Mouse (Mus musculus): ENCODE data around the gene Mrgprh. TPM values are rescaled to one million over a fixed set of nuclear protein-coding genes. Genes with fewer than 3 reads are reported as not detected.

Gene Mrgprh
- not detected in 3 replicates for total RNA-seq (2017)

DNA sequence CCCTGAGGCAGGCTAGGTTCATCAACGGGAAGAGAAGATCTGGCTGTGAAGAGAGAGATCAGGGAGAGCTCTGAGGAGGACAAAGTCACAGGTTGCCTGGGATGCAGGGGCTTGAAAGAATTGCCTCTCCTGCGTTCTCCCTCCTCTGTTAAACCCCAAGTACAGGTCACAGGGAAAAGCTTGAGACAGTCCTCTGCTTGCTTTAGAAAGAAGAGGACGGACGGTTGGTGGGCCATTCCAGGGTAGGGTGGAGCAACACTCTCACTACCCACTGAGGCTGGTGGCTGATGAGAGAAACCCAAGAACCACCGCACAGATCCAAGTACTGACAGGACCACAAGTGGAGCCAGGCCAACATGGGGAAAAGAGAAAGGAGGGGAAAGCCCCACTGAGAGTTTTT, at the start of gene Mrgprh:
Mrgprh (plus strand) TSS at position 301 of the 400 bp plus-strand sequence.
- ATAC-seq (replicated peaks; ENCODE audit: insufficient number of reproducible peaks, low FRiP score, low TSS enrichment, poor library complexity, severe bottlenecking), result no peak

DNA sequence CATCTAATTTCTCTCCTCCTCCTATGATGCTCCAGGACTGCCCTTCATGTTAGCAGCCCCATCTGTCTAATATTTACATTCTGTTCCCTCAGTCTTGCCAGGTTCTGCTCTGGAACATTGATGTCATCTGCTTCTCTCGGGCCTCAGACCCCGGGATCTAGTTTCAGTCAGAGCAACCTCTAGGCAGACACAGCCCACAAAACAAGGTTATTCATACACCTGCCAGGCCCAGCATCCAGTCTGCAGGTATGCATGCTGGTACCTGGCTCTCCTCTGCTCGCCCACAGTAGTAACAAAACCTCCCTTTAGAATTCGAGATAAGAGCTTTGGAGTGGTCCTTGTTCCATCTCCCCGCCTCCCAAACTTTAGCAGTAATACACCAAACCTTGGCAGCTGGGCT, 45.5 kb upstream of the Mrgprh start:
- no peak for ATAC-seq (replicated peaks; ENCODE audit: insufficient number of reproducible peaks, low FRiP score, low TSS enrichment, poor library complexity, severe bottlenecking)

DNA sequence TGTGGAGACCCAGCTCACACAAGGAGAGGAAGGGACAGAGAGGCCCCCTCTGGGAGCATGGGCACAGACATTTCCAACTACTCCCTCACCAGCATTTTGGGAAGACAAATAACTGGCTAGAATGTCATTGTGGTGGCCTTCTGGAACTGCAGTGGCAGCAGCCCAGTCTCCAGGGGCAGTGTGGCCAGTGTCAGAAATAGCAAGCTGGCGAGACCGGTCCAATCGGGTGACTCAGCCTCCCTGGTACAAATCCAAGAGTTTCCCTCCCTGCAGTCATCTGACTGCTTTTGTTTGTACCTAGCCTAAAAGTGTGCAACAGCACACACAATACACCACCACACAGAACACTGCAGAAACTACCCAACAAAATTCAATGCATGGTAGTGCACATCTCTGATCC, 43.6 kb upstream of the Mrgprh start:
- no peak for ATAC-seq (replicated peaks; ENCODE audit: insufficient number of reproducible peaks, low FRiP score, low TSS enrichment, poor library complexity, severe bottlenecking)

DNA sequence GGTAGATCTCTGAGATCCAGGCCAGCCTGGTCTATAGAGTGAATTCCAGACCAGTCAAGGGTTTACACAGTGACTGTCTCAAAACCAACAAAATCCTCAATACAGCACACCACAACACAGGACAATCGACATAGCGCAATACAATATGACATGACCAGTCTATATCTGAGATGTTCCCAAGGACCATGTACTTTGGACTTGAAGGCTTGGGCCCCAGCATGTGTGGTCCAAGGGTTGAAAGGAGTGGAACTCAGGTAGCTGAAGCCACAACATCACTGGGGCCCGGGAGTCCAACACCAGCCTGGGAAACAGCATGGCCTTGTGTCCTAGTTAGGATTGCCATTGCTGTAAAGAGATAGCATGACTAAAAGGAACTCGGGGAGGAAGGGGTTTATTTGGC, 43.2 kb upstream of the Mrgprh start:
- no peak for ATAC-seq (replicated peaks; ENCODE audit: insufficient number of reproducible peaks, low FRiP score, low TSS enrichment, poor library complexity, severe bottlenecking)

DNA sequence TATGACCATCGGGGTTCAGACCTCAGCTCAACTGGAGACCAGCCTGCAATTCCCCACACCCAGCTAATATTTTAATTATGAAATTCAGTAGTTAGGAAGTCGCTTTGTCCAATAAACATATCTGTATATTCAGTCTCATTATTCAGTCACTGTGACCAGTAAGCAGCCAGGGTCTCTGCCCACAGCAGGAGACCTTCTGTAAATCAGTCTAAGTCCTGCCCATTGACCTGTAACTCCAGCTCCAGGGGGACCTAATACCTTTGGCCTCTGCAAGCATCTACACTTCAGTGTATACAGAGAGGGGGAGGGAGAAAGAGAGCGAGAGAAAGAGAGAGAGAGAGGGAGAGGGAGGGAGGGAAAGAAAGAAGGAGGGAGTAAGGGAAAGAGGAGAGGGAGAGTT, 41.5 kb upstream of the Mrgprh start:
- no peak for ATAC-seq (replicated peaks; ENCODE audit: insufficient number of reproducible peaks, low FRiP score, low TSS enrichment, poor library complexity, severe bottlenecking)

DNA sequence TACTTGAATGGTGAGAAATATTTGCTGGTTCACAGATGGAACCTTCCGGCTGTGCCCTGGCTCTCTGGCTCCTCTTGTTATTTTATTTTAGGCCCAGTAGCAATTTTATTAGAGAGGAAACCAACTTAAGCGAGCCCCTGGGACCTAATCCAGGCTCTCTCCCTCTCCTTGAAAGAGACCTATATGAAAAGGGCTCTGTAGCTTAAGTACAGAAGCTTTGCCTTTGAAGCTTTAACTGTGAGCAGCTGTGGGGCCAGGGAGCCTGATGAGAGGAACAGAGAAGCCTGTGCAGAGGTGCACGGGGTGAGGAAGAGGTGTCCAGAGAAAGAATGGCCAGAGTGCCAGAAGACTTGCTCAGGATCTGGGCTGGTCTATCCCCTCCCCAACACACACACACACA, 41.0 kb upstream of the Mrgprh start:
- ATAC-seq (replicated peaks; ENCODE audit: insufficient number of reproducible peaks, low FRiP score, low TSS enrichment, poor library complexity, severe bottlenecking), result no peak

DNA sequence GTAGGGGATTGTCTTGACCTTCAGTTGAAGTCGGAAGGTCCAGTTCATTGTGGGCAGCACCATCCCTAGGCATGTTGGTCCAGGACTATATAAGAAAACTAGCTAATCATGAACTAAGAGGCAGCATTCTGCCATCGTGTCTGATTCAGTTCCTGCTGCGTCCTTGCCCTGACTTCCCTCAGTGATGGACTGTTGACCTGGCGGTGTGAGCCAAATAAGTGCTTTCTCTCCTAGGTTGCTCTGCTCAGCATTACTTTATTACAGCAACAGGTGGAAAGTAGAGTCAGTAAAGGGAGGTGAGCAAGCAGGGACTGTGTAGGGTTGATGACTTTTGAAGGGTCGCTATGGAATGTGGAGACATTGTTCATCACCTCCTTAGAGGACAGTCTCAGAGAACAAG, 40.1 kb upstream of the Mrgprh start:
- ATAC-seq (replicated peaks; ENCODE audit: insufficient number of reproducible peaks, low FRiP score, low TSS enrichment, poor library complexity, severe bottlenecking), result no peak

DNA sequence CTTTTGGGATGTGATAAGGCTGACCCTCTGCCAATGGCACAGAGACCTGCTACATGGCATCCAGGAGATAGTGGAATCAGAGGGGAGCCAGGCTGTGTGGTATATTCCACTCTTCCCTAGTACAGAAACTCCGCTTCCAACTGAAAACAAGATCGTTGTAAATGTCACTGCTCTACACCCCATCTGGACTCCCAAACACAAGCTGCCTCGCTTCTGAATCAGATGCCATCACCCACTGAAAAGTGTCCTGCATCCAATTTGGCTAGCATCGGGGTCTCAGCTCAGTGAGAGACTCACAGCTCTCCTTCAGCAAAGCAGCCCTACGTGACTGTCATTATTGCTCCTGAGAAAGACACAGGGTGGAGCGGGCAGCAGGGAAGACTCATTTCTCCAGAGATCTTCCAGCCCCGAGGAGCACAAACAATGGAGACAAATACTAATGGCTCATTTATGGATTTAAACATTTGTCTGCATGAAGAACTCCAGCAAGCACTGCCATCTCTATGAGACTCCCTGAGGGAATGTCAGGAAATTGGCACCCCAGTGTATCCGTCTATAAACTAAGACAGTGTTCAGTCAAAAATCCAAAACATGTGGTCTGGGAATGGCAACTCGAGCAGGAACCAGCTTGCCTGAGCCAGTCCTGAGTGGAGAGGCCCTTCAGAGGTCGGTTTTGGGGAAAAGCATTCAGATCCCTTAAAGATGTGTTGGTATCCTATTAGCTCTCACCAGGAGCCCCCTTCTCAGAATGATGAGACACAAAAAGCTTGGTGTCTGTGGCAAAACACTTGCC, 36.2 kb upstream of the Mrgprh start:
- ATAC-seq (replicated peaks; ENCODE audit: insufficient number of reproducible peaks, low FRiP score, low TSS enrichment, poor library complexity, severe bottlenecking), result no peak

DNA sequence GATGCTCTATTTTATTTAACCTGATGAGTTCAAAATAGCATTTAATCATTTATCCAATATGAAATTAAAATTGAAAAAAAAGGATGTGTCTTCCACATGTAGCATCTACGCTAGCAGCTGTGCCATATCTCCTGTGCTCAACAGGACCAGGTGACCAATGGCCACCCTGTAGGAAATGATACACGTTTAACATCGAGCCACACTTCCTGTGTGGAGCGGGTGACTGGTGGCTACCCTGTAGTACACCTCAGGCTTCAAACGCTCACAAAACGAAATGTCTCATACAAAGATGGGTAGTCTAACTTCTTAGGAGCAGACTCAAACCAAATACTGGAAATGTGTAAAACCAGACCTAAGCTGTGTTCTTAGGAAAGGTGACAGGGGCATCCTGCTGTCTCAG, 32.0 kb upstream of the Mrgprh start:
- ATAC-seq (replicated peaks; ENCODE audit: insufficient number of reproducible peaks, low FRiP score, low TSS enrichment, poor library complexity, severe bottlenecking), result no peak

DNA sequence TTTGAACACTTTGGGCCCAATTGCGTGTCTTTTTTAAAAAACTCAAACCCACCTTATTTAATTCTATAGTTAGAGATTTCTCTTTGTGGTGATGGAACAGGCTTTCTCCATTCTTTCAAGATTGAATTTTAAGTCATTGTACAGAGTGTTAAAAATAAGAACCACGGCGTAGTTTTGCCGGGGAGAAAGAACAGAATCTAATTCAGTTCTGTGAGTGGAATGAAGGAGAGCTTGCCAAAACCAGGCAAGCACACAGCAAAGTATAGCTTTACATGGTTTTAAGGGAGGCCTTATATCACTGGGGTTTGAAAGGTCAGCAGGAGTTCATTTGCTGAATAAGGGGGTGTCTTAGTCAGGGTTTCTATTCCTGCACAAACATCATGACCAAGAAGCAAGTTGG, 31.3 kb upstream of the Mrgprh start:
- no peak for ATAC-seq (replicated peaks; ENCODE audit: insufficient number of reproducible peaks, low FRiP score, low TSS enrichment, poor library complexity, severe bottlenecking)

DNA sequence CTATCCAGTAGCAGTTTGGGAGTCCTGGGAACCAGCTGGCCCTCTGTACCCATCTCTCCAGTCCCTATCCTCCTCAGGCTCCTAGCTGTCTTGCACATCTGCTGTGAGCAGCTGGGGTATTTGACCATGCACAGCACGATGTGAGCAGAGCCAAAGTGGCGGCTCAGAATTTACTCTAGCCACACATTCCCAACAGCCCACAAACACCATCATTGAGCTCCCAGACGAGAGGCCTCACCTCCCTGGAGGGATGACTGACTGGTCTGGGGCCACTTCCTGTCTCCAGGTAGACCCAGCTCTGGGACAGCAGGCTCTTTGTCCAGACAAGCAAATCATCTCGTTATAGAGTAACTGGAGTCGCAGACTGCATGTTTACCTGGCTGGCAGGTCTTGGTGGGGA, 30.0 kb upstream of the Mrgprh start:
- no peak for ATAC-seq (replicated peaks; ENCODE audit: insufficient number of reproducible peaks, low FRiP score, low TSS enrichment, poor library complexity, severe bottlenecking)

DNA sequence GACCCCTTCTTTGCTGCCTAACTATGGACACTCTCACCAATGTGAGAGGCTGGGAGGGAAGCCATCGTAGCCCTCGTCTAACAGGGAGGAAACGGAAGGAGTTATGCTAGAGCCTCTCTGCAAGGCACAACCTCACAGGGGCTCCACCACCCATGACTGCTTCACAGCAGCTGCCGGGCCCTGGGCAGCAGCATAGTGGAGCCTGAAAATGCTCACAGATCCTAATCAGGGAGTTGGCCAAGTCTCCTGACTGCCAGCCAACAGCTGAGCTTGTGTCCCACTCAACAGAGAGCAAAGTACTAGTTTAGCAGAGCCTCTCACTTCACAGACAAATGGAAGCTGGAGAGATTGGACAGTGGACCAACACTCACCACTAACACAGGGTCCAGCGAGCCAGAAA, 29.4 kb upstream of the Mrgprh start:
- ATAC-seq (replicated peaks; ENCODE audit: insufficient number of reproducible peaks, low FRiP score, low TSS enrichment, poor library complexity, severe bottlenecking), result no peak

DNA sequence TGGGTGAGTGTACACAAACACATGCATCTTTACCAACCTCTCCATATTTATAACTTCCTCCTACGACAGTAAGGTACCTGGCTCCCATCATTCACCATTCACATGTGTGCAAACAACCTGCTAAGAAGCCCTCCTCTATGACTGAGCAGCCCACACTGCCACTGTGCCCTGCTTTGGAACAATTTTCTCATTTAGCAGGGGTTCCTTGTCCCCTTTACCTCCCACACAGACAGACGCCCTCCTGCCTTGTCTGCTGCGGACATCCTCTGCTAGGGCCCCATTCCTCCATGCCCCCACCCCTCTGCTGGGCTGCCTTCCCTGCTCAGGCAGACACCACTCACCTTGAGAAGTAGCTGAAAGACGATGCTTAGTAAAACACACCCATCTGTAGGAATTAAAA, 28.1 kb upstream of the Mrgprh start:
- ATAC-seq (replicated peaks; ENCODE audit: insufficient number of reproducible peaks, low FRiP score, low TSS enrichment, poor library complexity, severe bottlenecking), result no peak

DNA sequence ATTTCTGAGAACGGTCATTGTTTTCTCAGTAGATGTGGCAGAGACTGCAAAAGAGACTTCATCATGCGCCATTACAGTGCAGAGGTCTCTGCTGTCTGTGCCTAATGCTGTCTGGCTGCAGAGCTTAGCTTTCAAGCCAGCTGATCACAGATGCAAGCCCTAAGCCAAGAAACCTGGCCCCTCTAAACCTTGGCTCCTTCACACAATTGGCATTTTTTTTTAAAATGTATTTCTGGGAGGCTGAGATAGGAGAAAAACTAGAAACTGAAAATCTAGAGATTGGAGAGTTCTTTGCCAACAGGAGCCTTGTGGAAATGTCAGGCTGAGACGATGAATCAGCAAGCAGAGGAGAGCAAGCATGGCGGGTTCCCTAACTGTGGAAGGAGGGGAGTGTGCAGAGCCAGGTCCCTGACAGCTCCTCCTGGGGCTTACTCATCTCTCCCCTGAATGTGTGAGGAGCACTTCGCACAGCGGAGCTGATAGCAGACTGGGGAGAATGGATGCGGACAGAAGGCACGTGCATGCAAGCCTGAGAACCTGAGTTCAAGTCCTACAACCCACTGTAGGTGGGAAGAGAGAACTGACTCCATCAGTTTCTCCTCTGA, 26.0 kb upstream of the Mrgprh start:
- no peak for ATAC-seq (replicated peaks; ENCODE audit: insufficient number of reproducible peaks, low FRiP score, low TSS enrichment, poor library complexity, severe bottlenecking)

DNA sequence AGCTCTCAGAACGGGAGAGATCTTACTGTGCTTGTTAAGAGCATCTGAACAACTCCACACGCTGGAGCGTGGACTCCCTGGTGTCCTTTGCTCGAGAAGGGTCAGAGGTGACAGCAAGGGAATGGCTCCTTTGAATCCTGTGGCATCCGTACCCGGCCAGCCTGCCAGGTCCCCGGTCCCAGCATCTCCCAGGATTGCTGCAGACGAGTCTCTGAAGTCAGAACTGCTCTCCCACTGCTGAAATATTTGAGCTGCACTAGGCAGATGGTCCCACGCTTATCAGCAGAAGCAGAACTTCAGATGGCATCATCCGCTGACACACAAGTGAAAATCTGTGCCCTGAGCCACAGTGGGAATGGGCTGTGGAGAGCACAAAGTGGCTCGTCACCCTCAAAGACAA, 24.1 kb upstream of the Mrgprh start:
- ATAC-seq (replicated peaks; ENCODE audit: insufficient number of reproducible peaks, low FRiP score, low TSS enrichment, poor library complexity, severe bottlenecking), result no peak

DNA sequence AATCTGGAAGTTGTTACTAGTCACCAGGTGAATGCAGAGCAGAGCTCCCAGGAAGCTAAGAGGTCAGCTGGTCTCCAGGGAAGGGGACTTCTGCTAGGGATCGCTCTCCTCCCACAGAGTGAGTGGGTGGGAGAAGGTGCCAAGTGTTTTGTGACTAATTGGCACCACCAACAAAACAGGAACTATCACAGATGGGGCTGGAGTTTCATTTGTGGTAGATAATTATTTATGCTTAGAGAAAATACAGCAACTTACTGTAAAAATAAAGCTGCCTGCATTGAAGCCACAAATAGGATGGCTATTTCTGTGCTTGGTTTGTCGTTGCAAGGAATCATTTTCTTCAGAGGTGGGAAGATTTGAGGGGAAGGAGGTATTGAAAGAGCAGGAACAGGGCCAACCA, 22.0 kb upstream of the Mrgprh start:
- no peak for ATAC-seq (replicated peaks; ENCODE audit: insufficient number of reproducible peaks, low FRiP score, low TSS enrichment, poor library complexity, severe bottlenecking)

DNA sequence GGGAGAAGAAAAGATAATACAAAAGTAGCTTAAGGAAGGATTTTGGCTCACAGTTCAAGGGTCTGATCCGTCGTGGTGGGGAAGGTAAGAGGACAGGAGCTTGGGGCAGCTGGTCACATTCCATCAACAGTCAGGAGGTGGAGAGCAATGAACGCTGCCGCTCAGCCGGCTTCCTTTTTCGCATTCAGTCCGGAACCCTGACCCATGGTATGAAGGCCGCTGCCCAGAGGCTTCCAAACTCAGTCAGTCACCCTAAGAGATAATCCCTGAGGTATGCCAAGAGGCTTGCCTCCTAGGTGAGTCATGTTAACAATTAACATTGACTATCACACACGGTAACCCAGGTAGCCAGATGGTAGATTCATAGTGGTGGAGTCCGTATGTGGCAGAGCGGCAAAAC, 21.4 kb upstream of the Mrgprh start:
- ATAC-seq (replicated peaks; ENCODE audit: insufficient number of reproducible peaks, low FRiP score, low TSS enrichment, poor library complexity, severe bottlenecking), result no peak

DNA sequence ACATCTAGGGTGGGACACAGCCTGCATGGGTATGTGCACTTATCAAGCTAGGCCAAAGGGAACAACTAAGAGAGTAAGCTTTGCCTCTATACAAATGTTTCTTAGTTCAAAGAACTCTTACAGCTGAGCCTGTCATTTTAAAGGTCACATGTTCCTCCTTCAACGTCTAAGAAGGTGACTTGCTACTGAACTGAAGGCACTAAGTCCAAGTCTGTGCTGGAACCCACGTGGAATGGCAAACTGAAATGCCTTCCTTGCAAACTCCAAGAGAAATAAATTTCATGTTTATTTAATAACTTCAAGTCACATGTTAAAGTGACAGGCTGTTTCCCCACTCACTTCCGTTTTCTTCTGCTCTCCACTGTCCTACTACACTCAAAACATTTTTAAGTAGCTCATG, 18.4 kb upstream of the Mrgprh start:
- no peak for ATAC-seq (replicated peaks; ENCODE audit: insufficient number of reproducible peaks, low FRiP score, low TSS enrichment, poor library complexity, severe bottlenecking)

DNA sequence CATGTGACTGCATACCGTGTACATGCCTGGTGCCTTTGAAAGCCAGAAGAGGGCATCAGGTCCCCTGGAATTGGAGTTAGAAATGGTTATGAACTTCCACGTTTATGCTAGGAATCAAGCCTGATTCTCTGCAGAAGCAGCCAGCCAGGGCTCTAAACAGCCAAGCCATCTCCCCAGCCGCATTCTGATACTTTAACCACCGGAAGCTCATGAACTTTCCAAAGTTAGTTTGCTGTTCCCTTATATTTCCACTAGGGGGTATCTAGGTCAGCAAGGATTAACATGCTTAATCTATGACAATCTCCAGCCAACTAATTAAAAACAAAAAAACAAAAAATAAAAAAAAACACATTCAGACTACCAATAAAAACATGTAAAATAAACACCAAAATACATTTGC, 17.8 kb upstream of the Mrgprh start:
- no peak for ATAC-seq (replicated peaks; ENCODE audit: insufficient number of reproducible peaks, low FRiP score, low TSS enrichment, poor library complexity, severe bottlenecking)

DNA sequence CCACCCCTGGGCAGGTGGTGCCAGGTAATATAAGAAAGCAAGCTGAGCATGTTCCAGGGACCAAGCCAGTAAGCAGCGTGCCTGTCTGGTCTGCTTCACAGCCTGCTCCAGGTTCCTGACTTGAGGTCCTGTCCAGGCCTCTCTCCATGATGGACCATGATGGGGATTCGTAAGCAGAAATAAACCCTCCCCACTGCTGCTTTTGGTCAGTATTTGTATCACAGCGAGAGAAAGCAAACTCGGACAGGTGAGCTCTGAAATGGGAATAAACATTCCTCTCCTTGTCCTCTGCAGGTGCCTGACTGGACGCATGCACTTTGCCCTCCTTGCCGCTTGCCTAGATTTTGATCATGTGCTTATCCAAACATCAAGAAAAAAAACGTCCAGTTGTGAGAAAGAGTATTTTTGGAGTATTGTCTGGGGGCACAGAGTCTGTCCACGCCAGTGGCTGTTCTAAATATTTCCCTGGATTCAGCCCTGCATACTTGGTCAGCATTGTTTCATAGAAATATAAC, 16.8 kb upstream of the Mrgprh start:
- no peak for ATAC-seq (replicated peaks; ENCODE audit: insufficient number of reproducible peaks, low FRiP score, low TSS enrichment, poor library complexity, severe bottlenecking)

All from monocyte, adult 5-6 weeks (primary cell).